Mouse (Mus musculus) ES-Bruce4 (cell line): ENCODE measurements around the gene Zpbp2. TPM values are rescaled to one million over a fixed set of nuclear protein-coding genes. Genes with fewer than 3 reads are reported as not detected.

Experiments
- H3K27ac ChIP-seq: 2 replicates; pipeline ENCODE4 v1.5.1; 2012; ENCODE audit warnings: low read length, inconsistent platforms; ENCODE audit not compliant: insufficient read depth
- H3K27me3 ChIP-seq: 2 replicates; pipeline ENCODE4 v1.6.1; 2012; ENCODE audit warnings: mild to moderate bottlenecking, low read length, inconsistent platforms; ENCODE audit not compliant: control insufficient read depth, poor library complexity, insufficient read depth, severe bottlenecking
- H3K36me3 ChIP-seq: 2 replicates; pipeline ENCODE4 v1.6.1; 2012; ENCODE audit warnings: inconsistent platforms, mild to moderate bottlenecking, low read length, moderate library complexity; ENCODE audit not compliant: control insufficient read depth, poor library complexity, insufficient read depth, severe bottlenecking
- H3K4me1 ChIP-seq: one replicate; pipeline ENCODE4 v1.8.1; 2011; ENCODE audit warnings: low read length; ENCODE audit not compliant: control insufficient read depth, insufficient read depth
- H3K4me3 ChIP-seq: 2 replicates; pipeline ENCODE4 v1.5.1; 2011; ENCODE audit warnings: low read depth, mild to moderate bottlenecking, low read length
- H3K9ac ChIP-seq: 2 replicates; pipeline ENCODE4 v1.6.1; 2012; ENCODE audit warnings: low read depth, mild to moderate bottlenecking, inconsistent platforms; ENCODE audit not compliant: poor library complexity, severe bottlenecking
- H3K9me3 ChIP-seq: replicated peaks from 2 replicates; pipeline ENCODE4 v1.6.1; 2012; ENCODE audit warnings: mild to moderate bottlenecking, low read length, inconsistent platforms; ENCODE audit not compliant: control insufficient read depth, poor library complexity, insufficient read depth, severe bottlenecking
- CTCF ChIP-seq: IDR thresholded peaks from one replicate; pipeline ENCODE4 v1.8.1; 2011; ENCODE audit warnings: low read depth, low read length
- EP300 ChIP-seq: IDR thresholded peaks from 2 replicates; pipeline ENCODE4 v1.6.1; 2011; ENCODE audit warnings: low read depth, low read length; ENCODE audit not compliant: insufficient read depth
- POLR2A ChIP-seq: IDR thresholded peaks from one replicate; pipeline ENCODE4 v1.8.1; 2011; ENCODE audit warnings: low read length; ENCODE audit not compliant: insufficient read depth
- polyA plus RNA-seq: library from polyadenylated mRNA; stranded (reverse); fragments of >200 nt; gene quantifications from 2 replicates; pipeline ENCODE4 v1.2.4, GENCODE M21; 2011; ENCODE audit warnings: low read depth; ENCODE audit not compliant: missing spikeins, insufficient read depth, insufficient read length

Zpbp2 gene
- polyA plus RNA-seq, 1 experiment = not detected

DNA sequence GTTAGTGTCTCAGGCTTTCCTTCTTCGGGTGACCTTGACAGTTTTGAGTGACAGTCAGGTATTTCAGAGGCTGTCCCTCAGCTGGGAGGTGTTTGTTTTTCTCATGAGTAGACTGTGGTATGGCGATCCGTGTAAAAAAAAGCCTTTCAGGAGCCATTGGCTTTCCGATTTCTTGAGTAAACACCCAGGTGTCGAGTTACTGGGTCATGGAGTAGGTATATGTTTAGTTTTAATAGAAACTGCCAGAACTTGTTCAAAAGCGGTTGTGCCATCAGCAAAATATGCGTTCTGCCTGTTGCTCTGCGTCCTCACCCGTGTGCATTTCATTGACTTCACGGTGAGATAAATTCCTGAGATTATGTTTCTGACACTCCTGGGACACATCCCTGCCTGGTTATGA, 30.4 kb upstream of the Zpbp2 start:
- Histone ChIP-seq H3K27me3 (no peaks in the 10 kb centered on the region), H3K36me3 (no peaks in the 10 kb centered on the region), H3K27ac (no peak overlapping the region), H3K9ac (no peak overlapping the region), H3K4me1 (no peaks in the 10 kb centered on the region), H3K4me3 (no peak overlapping the region), H3K9me3 (no peaks in the 10 kb centered on the region)
- no peak for TF ChIP-seq EP300

DNA sequence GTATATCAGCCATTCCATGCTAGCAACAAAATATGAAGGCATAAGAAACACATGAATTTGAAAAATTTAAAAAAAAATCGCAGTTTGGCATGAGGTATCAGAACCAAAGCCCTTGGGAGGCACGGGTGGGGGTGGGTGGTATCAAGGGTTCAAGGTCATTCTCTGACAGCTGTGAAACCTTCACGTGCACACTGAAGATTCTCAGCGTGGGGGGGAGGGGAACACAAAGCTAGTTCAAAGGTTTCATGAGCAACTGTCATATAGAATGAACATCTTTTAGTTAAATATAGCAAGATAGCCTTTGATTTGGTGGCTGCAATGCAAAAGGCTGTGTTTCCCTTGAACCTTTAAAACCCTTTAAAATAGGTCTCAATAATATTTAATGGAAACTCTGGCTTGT, 25.8 kb upstream of the Zpbp2 start:
- no peaks in the 10 kb centered on the region for H3K36me3 ChIP-seq
- no peaks in the 10 kb centered on the region for H3K9me3 ChIP-seq
- H3K27ac ChIP-seq = no peak overlapping the region
- H3K4me1 ChIP-seq = no peaks in the 10 kb centered on the region
- H3K27me3 ChIP-seq = no peaks in the 10 kb centered on the region
- no peak overlapping the region for H3K4me3 ChIP-seq
- no peak for TF ChIP-seq POLR2A
- TF ChIP-seq EP300 = no peak
- no peak for TF ChIP-seq CTCF
- no peak overlapping the region for H3K9ac ChIP-seq

DNA sequence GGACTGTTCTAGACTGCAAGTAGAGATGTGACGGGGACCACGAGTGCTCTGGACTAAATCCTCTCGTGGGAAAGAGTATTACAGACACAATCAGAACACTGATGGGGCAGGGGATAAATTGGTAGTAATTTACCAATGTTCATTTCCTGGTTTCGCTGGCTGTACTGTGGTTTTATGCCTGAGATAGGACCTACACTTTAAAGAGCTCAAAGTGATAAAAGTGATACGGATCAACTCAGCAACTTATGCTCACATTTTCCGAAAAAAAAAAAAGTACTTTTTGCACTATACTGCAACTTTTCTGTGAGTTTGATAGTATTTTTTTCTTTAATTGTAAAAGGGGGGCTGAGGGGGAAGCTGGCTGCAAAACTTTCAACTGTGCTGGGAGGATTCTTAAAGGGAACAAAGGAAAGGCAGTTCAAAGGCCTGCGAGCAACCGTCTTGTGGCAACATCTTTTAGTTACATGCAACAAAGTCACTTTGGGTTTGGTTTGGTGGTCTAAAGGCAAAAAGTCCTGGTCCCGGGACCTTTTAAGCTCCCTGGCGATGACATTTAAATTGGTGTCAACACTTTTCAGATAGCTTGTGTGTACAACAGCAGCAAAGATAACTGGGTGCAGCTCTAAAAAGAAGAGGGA, 24.0 kb upstream of the Zpbp2 start:
- no peaks in the 10 kb centered on the region for H3K9me3 ChIP-seq
- no peak overlapping the region for H3K4me3 ChIP-seq
- no peaks in the 10 kb centered on the region for H3K36me3 ChIP-seq
- no peaks in the 10 kb centered on the region for H3K27me3 ChIP-seq
- H3K4me1 ChIP-seq = no peaks in the 10 kb centered on the region
- H3K27ac ChIP-seq = no peak overlapping the region
- TF ChIP-seq POLR2A (no peak), CTCF (no peak), EP300 (no peak)
- no peak overlapping the region for H3K9ac ChIP-seq

DNA sequence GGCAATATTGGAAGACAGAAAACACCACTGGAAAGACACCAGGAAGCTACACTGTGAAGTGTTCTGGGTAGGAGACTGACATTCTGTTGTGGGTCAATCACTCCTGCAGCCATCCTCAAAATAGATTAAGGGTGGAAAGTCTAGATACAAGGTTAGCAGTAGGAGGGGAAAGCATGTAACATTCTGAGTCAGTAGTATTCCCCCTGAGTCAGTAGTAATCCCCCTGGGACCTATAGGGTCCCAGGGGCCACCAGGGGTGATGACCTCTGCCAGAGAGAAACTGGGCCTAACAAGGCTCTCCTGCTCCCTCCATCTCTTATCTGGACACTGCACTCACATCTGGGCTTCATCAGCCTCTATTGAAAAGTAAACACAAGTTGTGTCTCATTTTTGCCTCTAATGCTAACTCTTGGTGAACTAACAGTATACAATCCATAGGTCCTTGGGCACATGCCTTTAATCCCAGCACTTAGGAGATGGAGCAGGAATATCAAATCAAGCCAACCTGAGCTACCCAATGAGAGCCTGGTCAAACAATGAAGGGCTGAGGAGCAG, 13.3 kb upstream of the Zpbp2 start:
- Histone ChIP-seq H3K27ac (no peak overlapping the region), H3K36me3 (no peaks in the 10 kb centered on the region), H3K27me3 (peaks cover 2% of the 10 kb centered on the region; the same call in 1 of the 2 replicates), H3K4me1 (no peaks in the 10 kb centered on the region), H3K9ac (no peak overlapping the region), H3K9me3 (peaks cover 2% of the 10 kb centered on the region; the same call in 1 of the 2 replicates), H3K4me3 (no peak overlapping the region)
- TF ChIP-seq POLR2A (no peak), CTCF (no peak), EP300 (no peak)

DNA sequence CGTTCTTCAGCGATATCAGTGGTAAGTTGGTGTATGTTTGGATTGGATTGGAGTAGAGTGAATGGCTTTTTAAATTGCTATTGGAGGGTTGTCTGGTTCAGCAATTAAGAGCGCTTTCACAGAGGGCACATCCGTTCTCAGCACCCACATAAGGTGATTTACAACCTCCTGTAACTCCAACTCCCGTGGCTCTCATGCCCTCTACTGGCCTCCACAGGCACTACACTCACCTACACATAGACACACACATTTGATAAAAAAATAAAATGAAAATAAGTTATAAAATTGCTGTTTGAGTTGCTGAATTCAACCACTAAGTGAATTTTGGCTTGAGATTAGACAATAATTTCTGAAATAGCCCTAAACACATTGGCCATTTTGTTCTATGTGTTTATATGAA, 10.6 kb upstream of the Zpbp2 start:
- H3K4me1 ChIP-seq = no peaks in the 10 kb centered on the region
- no peak overlapping the region for H3K4me3 ChIP-seq
- no peaks in the 10 kb centered on the region for H3K36me3 ChIP-seq
- TF ChIP-seq POLR2A (no peak), CTCF (peak; percentile 52), EP300 (no peak)
- peaks cover 4% of the 10 kb centered on the region for H3K27me3 ChIP-seq
- H3K9ac ChIP-seq = no peak overlapping the region
- H3K27ac ChIP-seq = no peak overlapping the region
- H3K9me3 ChIP-seq = peaks cover 2% of the 10 kb centered on the region; the same call in 1 of the 2 replicates

DNA sequence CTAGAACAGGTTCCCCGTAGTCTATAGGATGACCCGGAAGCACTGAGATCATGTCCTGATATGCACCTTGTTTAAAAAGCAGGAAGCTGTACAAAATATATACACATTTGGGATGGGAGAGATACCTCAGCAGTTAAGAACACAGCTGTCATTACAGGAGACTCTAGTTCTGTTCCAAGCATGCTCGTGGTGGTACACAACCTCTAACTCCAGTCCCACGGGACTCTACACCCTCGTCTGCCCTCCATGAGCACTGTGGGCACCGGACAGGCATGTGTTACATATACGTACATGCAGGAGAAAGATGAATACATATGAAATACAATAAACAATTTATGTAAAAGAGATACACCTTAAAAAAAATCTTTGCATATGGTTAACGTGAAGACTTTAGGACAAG, 8.3 kb upstream of the Zpbp2 start:
- Histone ChIP-seq H3K4me3 (no peak overlapping the region), H3K9ac (no peak overlapping the region), H3K27me3 (peaks cover 19% of the 10 kb centered on the region), H3K27ac (no peak overlapping the region), H3K9me3 (peaks cover 2% of the 10 kb centered on the region; the same call in 1 of the 2 replicates), H3K4me1 (no peaks in the 10 kb centered on the region), H3K36me3 (no peaks in the 10 kb centered on the region)
- TF ChIP-seq POLR2A (no peak), CTCF (no peak), EP300 (no peak)
